Mouse (Mus musculus) lung, embryonic 16.5 days (tissue): ENCODE results near the gene Gm10912. TPM values are rescaled to one million over a fixed set of nuclear protein-coding genes. Genes with fewer than 3 reads are reported as not detected.
"Not testable (repeated sequence)": the region's sequence is repeated elsewhere in the genome, so short reads cannot be mapped to it uniquely, and the experiment has no call there.

ENCODE experiments used
- ATAC-seq: fragments of 200-750 bp; cut with Nextera tagmentation; 2 replicates; pipeline ENCODE4 v1.8.0; 2017; ENCODE audit warnings: low read depth, mild to moderate bottlenecking, moderate library complexity
- H3K27ac ChIP-seq: fragments of 300-500 bp; sonication (generic); 2 replicates; pipeline ENCODE4 v1.5.1; 2014; ENCODE audit warnings: mild to moderate bottlenecking, control low read depth, low read length
- H3K27me3 ChIP-seq: fragments of 300-500 bp; sonication (generic); 2 replicates; pipeline ENCODE4 v1.6.1; 2014; ENCODE audit warnings: low read depth, low read length, mixed read lengths; ENCODE audit not compliant: control insufficient read depth, insufficient read depth
- H3K36me3 ChIP-seq: fragments of 300-500 bp; sonication (generic); 2 replicates; pipeline ENCODE4 v1.6.1; 2014; ENCODE audit warnings: low read length; ENCODE audit not compliant: control insufficient read depth, insufficient read depth
- H3K4me1 ChIP-seq: fragments of 300-500 bp; sonication (generic); replicated peaks from 2 replicates; pipeline ENCODE4 v1.6.1; 2014; ENCODE audit warnings: low read length, mixed read lengths; ENCODE audit not compliant: control insufficient read depth, insufficient read depth
- H3K4me2 ChIP-seq: fragments of 300-500 bp; sonication (generic); 2 replicates; pipeline ENCODE4 v1.6.1; 2014; ENCODE audit warnings: low read depth, low read length, control low read depth
- H3K4me3 ChIP-seq: fragments of 300-500 bp; sonication (generic); 2 replicates; pipeline ENCODE4 v1.5.1; 2014; ENCODE audit warnings: mild to moderate bottlenecking, low read length, control low read depth
- H3K9ac ChIP-seq: fragments of 300-500 bp; sonication (generic); 2 replicates; pipeline ENCODE4 v1.6.1; 2014; ENCODE audit warnings: low read length, control low read depth
- H3K9me3 ChIP-seq: fragments of 300-500 bp; sonication (generic); 2 replicates; pipeline ENCODE4 v1.6.1; 2016; ENCODE audit warnings: low read length; ENCODE audit not compliant: control insufficient read depth
- WGBS: fragments of 180-500 bp; shearing (Covaris S2); extraction: QIAGEN DNeasy Blood & Tissue Kit; methylation state at CpG from one replicate; pipeline ENCODE4 v1.1.7; 2014; 5-methylcytosine and 5-hydroxymethylcytosine counted together
- polyA plus RNA-seq: library from polyadenylated mRNA; unstranded; fragments of >200 nt; fragmentation: Nextera tagmentation; extraction: Ambion mirVana; gene quantifications from 2 replicates; pipeline ENCODE4 v1.2.1, GENCODE M21; 2015

Gene Gm10912
- polyA plus RNA-seq, 1 experiment from 2014 or later = not detected

- ATAC-seq = no peak
Measured at GRCm38 (mm10) chr2:104059786-104060185, 5.8 kb upstream of the Gm10912 start.

GRCm38 (mm10) chr2:104060996-104061395, 4.6 kb upstream of the Gm10912 start:
- no peak overlapping the region for H3K4me3 ChIP-seq
- no peak for ATAC-seq
- no peak overlapping the region for H3K27ac ChIP-seq
- H3K9me3 ChIP-seq = no peaks in the 10 kb centered on the region
- H3K27me3 ChIP-seq = no peaks in the 10 kb centered on the region
- 97% methylated on average over 6 of the region's 6 CpGs for WGBS
- peaks cover 8% of the 10 kb centered on the region for H3K36me3 ChIP-seq
- no peak overlapping the region for H3K4me2 ChIP-seq
- no peaks in the 10 kb centered on the region for H3K4me1 ChIP-seq
- H3K9ac ChIP-seq = no peak overlapping the region

More at GRCm38 (mm10) chr2:104059786-104060185, 5.8 kb upstream of the Gm10912 start:
- no peak overlapping the region for H3K9ac ChIP-seq
- 44% methylated on average over 10 of the region's 10 CpGs for WGBS
- H3K27me3 ChIP-seq = no peaks in the 10 kb centered on the region
- no peaks in the 10 kb centered on the region for H3K4me1 ChIP-seq
- H3K27ac ChIP-seq = no peak overlapping the region
- H3K4me2 ChIP-seq = no peak overlapping the region
- no peaks in the 10 kb centered on the region for H3K9me3 ChIP-seq
- no peak overlapping the region for H3K4me3 ChIP-seq
- H3K36me3 ChIP-seq = peaks cover 9% of the 10 kb centered on the region

DNA sequence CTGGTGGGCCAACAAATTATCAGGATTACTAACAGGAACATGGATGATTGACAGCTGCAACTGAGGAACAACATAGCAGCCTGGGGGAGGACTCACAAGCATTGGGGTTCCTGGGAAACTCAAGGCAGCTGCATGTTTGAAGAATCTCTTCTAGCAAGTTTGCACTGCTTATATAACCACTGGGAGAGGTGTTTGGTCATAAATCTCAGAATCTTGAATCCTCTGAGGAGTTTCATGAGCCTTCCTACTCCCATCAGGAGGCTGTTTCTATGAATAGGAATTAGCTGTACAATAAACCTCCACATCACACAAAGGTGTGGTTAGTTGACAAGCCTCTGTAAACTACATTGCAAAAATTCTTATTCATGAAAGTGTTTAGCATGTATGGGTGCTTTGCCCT, 3.0 kb upstream of the Gm10912 start:
- Histone ChIP-seq H3K9ac (no peak overlapping the region), H3K27ac (no peak overlapping the region), H3K4me1 (no peaks in the 10 kb centered on the region), H3K27me3 (no peaks in the 10 kb centered on the region), H3K4me2 (no peak overlapping the region), H3K9me3 (no peaks in the 10 kb centered on the region), H3K4me3 (no peak overlapping the region), H3K36me3 (peaks cover 8% of the 10 kb centered on the region)
- no peak for ATAC-seq

DNA sequence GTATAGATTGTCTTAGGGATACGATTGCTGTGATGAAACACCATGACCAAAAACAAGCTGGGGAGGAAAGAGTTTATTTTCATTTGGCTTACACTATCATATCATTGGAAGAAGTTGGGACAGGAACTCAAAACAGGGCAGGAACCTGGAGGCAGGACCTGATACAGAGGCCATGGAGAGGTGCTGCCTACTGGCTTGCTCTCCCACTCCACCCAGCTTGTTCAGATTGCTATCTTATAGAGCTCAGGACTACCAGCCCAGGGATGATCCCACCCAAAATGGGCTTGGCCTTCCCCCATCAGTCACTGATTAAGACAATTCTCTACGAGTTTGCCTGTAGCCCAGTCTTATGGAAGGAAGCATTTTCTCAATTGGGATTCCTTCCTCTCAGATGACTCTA, 1.5 kb upstream of the Gm10912 start:
- no peaks in the 10 kb centered on the region for H3K9me3 ChIP-seq
- no peak for ATAC-seq
- H3K4me3 ChIP-seq = no peak overlapping the region
- H3K4me1 ChIP-seq = no peaks in the 10 kb centered on the region
- no peak overlapping the region for H3K9ac ChIP-seq
- no peak overlapping the region for H3K4me2 ChIP-seq
- H3K36me3 ChIP-seq = peaks cover 8% of the 10 kb centered on the region
- no peak overlapping the region for H3K27ac ChIP-seq
- WGBS = 63% methylated on average over 2 of the region's 2 CpGs
- no peaks in the 10 kb centered on the region for H3K27me3 ChIP-seq

DNA sequence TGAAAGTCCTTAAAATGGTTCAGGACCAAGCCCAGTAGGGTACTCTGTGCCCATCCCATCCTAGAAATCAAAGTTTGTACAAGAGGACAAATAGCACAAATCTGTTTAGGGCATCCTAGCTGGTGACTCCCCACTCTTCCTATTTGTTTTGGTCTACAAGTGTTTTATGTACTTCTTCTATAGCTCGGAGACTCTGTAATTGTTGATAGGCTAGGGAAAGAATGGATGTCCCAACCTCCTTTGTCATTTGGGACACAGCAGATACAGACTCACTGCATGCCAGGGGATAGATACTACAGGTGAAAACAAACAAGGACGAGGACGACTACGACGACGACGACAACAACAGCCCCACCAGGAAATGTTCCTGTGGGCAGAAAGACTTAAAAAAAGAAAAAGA, 2.8 kb downstream of the Gm10912 start, which contains the start of gene Gm10799:
Gm10799 (minus strand) TSS at position 101 of the 400 bp plus-strand sequence.
- not testable (repeated sequence) for ATAC-seq, H3K4me3 ChIP-seq, H3K36me3 ChIP-seq, H3K4me1 ChIP-seq, H3K27me3 ChIP-seq, H3K9ac ChIP-seq, H3K9me3 ChIP-seq, H3K4me2 ChIP-seq, H3K27ac ChIP-seq
- WGBS = 75% methylated on average over 7 of the region's 7 CpGs

GRCm38 (mm10) chr2:104069704-104070185, 4.1 kb downstream of the Gm10912 start, which contains the start of gene Cd59b:
Cd59b (plus strand) TSS chr2:104069849.
- no peaks in the 10 kb centered on the region for H3K9me3 ChIP-seq
- peak within 1 kb of the TSS; percentile 52 for H3K4me3 ChIP-seq
- peak within 1 kb of the TSS; percentile 58 for H3K4me2 ChIP-seq
- ATAC-seq = peak; percentile 93
- H3K9ac ChIP-seq = peak within 1 kb of the TSS; percentile 59
- H3K27me3 ChIP-seq = no peaks in the 10 kb centered on the region
- WGBS = 7% methylated on average over 13 of the region's 13 CpGs
- no peaks in the 10 kb centered on the region for H3K36me3 ChIP-seq
- H3K4me1 ChIP-seq = peaks cover 10% of the 10 kb centered on the region
- H3K27ac ChIP-seq = no peak within 1 kb of the TSS

GRCm38 (mm10) chr2:104078285-104078684, 12.7 kb downstream of the Gm10912 start:
- 45% methylated on average over 5 of the region's 5 CpGs for WGBS
- not testable (repeated sequence) for H3K4me3 ChIP-seq, H3K36me3 ChIP-seq, H3K27me3 ChIP-seq, ATAC-seq, H3K9ac ChIP-seq, H3K9me3 ChIP-seq, H3K4me1 ChIP-seq, H3K27ac ChIP-seq, H3K4me2 ChIP-seq

DNA sequence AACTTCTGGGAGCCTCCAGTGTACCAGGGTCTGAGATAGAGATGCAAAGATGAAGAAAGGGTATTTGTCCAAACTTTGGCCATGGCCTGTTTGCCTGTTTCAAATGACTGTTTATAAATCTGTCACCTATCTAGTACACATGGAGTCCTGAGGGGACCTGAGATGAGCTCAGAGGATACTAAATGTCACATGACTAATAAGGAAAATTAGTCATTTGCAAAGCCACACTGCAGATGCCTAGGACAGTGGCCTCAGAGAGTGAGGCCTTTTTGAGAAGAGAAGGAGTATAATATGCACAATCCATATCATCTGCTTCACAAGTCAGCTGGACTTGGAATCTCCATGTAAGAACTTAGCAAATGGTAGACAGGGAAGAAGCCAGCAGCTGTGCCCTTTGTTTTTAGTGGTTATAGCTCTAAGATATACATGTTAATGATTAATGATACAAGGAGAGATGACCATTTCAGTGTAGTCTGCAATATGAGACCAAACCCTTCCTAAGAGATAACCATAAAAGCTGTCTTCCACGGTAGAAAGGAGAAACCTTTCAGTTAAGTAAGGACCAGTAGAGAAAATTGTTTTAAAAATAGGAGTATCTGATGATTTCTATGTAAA, 15.9 kb downstream of the Gm10912 start:
- H3K9me3 ChIP-seq, H3K27me3 ChIP-seq, H3K9ac ChIP-seq, H3K4me2 ChIP-seq, H3K27ac ChIP-seq, H3K36me3 ChIP-seq, H3K4me1 ChIP-seq, H3K4me3 ChIP-seq, ATAC-seq: not testable (repeated sequence)
- WGBS = no CpG with 5 or more reads among the region's 1 CpGs

DNA sequence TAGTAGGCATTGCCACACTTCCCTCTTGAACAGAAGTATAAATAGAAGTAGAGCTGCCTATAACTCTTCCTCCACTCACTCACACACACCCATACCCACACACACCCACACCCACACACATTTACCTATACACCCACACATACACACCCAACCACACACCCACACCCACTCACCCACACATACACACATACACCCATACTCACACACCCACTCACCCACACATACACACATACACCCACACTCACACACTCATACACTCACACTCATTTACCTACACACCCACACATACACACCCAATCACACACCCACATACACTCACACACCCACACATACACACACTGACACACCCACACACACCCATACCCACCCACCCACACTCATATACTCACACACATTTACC, 16.8 kb downstream of the Gm10912 start:
- no peaks in the 10 kb centered on the region for H3K36me3 ChIP-seq
- H3K4me1 ChIP-seq = no peaks in the 10 kb centered on the region
- no peak overlapping the region for H3K4me3 ChIP-seq
- no peak overlapping the region for H3K27ac ChIP-seq
- H3K4me2 ChIP-seq = no peak overlapping the region
- H3K9ac ChIP-seq = no peak overlapping the region
- no peaks in the 10 kb centered on the region for H3K9me3 ChIP-seq
- H3K27me3 ChIP-seq = no peaks in the 10 kb centered on the region
- no peak for ATAC-seq

- not testable (repeated sequence) for H3K9me3 ChIP-seq, H3K4me3 ChIP-seq, H3K9ac ChIP-seq, H3K27ac ChIP-seq, H3K4me1 ChIP-seq, H3K4me2 ChIP-seq, ATAC-seq, H3K36me3 ChIP-seq, H3K27me3 ChIP-seq
Measured at GRCm38 (mm10) chr2:104084027-104084426, 18.4 kb downstream of the Gm10912 start.
